Mouse (Mus musculus): ENCODE data around the gene Pa2g4.

- TF ChIP-seq CTCF (IDR thresholded peaks at IDR 0.05; ENCODE audit: low read depth) (no peak), EP300 (IDR thresholded peaks at IDR 0.05; ENCODE audit: low read depth) (no peak)
These were observed 40.7 kb upstream of the Pa2g4 start for GRCm38 (mm10) chr10:128606483-128606882.
